Mouse (Mus musculus) cerebellum, adult 2 months (tissue): ENCODE measurements around the gene Lrrc10b.

Experiments
- CTCF ChIP-seq: fragments of 200-500 bp; IDR thresholded peaks from 2 replicates; pipeline ENCODE4 v1.5.1; 2011; ENCODE audit warnings: low read depth, mild to moderate bottlenecking, control low read depth, low read length, moderate library complexity, borderline replicate concordance; ENCODE audit not compliant: insufficient read depth
- POLR2A ChIP-seq: fragments of 200-500 bp; IDR thresholded peaks from 2 replicates; pipeline ENCODE4 v1.6.1; 2011; ENCODE audit warnings: low read length, control low read depth, borderline replicate concordance; ENCODE audit not compliant: insufficient read depth

- no peak for TF ChIP-seq CTCF
- no peak for TF ChIP-seq POLR2A
These were observed 20.5 kb downstream of the Lrrc10b start for GRCm38 (mm10) chr19:10436726-10437125.
